Mouse (Mus musculus): ENCODE results near the gene Ip6k1.
"Not testable (repeated sequence)": the region's sequence is repeated elsewhere in the genome, so short reads cannot be mapped to it uniquely, and the experiment has no call there.

Ip6k1 gene

GRCm38 (mm10) chr9:107982681-107983346 is 19.5 kb upstream of the Ip6k1 start, which contains the start of gene Gm20661:
TSS of gene Gm20661 (plus strand) at chr9:107983058.
- DNase-seq (ENCODE audit: low spot score), result peak; percentile 63

- peak; percentile 25 for DNase-seq (ENCODE audit: low spot score)
These were observed 18.8 kb upstream of the Ip6k1 start for GRCm38 (mm10) chr9:107983421-107983890.

- DNase-seq (ENCODE audit: low spot score), result no peak
These were observed 18.1 kb upstream of the Ip6k1 start for GRCm38 (mm10) chr9:107984052-107984753.

GRCm38 (mm10) chr9:107984754-107985055 is 17.6 kb upstream of the Ip6k1 start:
- no peak for DNase-seq (ENCODE audit: low spot score)

- DNase-seq (ENCODE audit: low spot score), result peak; percentile 82
These were observed 16.9 kb upstream of the Ip6k1 start, which contains the start of gene Inka1 for GRCm38 (mm10) chr9:107985131-107986119. TSS of gene Inka1 (minus strand) at chr9:107985879.

- DNase-seq (ENCODE audit: low spot score), result peak; percentile 87
These were observed 15.9 kb upstream of the Ip6k1 start for GRCm38 (mm10) chr9:107986376-107986775.

- DNase-seq (ENCODE audit: low spot score), result no peak
These were observed 14.4 kb upstream of the Ip6k1 start for GRCm38 (mm10) chr9:107987950-107988349.

- no peak for DNase-seq (ENCODE audit: low spot score)
These were observed 10.1 kb upstream of the Ip6k1 start, which contains the start of gene Cdhr4 for GRCm38 (mm10) chr9:107992197-107992596. TSS of gene Cdhr4 (plus strand) at chr9:107992497.

- no peak for DNase-seq (ENCODE audit: low spot score)
These were observed 9.3 kb upstream of the Ip6k1 start for GRCm38 (mm10) chr9:107993013-107993412.

GRCm38 (mm10) chr9:107994464-107994863 is 7.8 kb upstream of the Ip6k1 start:
- DNase-seq (ENCODE audit: low spot score), result no peak

- DNase-seq (ENCODE audit: low spot score), result no peak
These were observed 6.8 kb upstream of the Ip6k1 start for GRCm38 (mm10) chr9:107995513-107995912.

- DNase-seq (ENCODE audit: low spot score), result no peak
These were observed 6.3 kb upstream of the Ip6k1 start, which contains the start of gene Gm20662 for GRCm38 (mm10) chr9:107996049-107996448. TSS of gene Gm20662 (plus strand) at chr9:107996349.

GRCm38 (mm10) chr9:108002778-108003530 is 653 bp downstream of the Ip6k1 start:
- DNase-seq (ENCODE audit: low spot score), result no peak

- DNase-seq (ENCODE audit: low spot score), result peak; percentile 34
These were observed 1.2 kb downstream of the Ip6k1 start for GRCm38 (mm10) chr9:108003531-108003890.

GRCm38 (mm10) chr9:108008041-108008440 is 5.7 kb downstream of the Ip6k1 start:
- no peak for DNase-seq (ENCODE audit: low spot score)

GRCm38 (mm10) chr9:108010385-108010784 is 8.1 kb downstream of the Ip6k1 start:
- no peak for DNase-seq (ENCODE audit: low spot score)

- not testable (repeated sequence) for DNase-seq (ENCODE audit: low spot score)
These were observed 11.3 kb downstream of the Ip6k1 start for GRCm38 (mm10) chr9:108013577-108013976.

GRCm38 (mm10) chr9:108017127-108017526 is 14.8 kb downstream of the Ip6k1 start:
- DNase-seq (ENCODE audit: low spot score), result no peak

GRCm38 (mm10) chr9:108020741-108021140 is 18.4 kb downstream of the Ip6k1 start:
- no peak for DNase-seq (ENCODE audit: low spot score)

- no peak for DNase-seq (ENCODE audit: low spot score)
These were observed 20.9 kb downstream of the Ip6k1 start for GRCm38 (mm10) chr9:108023216-108023615.

- DNase-seq (ENCODE audit: low spot score), result no peak
These were observed 24.3 kb downstream of the Ip6k1 start for GRCm38 (mm10) chr9:108026584-108026983.
